Mouse (Mus musculus) bone marrow, adult 2 months (tissue): Measurements from ENCODE around the gene Sp1.

Experiments
- CTCF ChIP-seq: fragments of 200-500 bp; IDR thresholded peaks from 2 replicates; pipeline ENCODE4 v1.5.1; 2011; ENCODE audit warnings: low read length, control low read depth; ENCODE audit not compliant: control insufficient read depth, insufficient read depth
- POLR2A ChIP-seq: fragments of 200-500 bp; IDR thresholded peaks from 2 replicates; pipeline ENCODE4 v1.6.1; 2011; ENCODE audit warnings: low read depth, mild to moderate bottlenecking, control low read depth, low read length, borderline replicate concordance; ENCODE audit not compliant: control insufficient read depth

- TF ChIP-seq POLR2A (no peak), CTCF (no peak)
These were observed 55.6 kb downstream of the Sp1 start for GRCm38 (mm10) chr15:102461430-102462075.
